Mouse (Mus musculus) lung, embryonic 15.5 days (tissue): ENCODE measurements at regions not wholly inside any gene's neighbourhood (a gene's known extent, or its start where the extent isn't known, plus 50 kb on each side); places are given as distances from the start of the nearest gene placed in this dataset.
A peak's percentile ranks its signal among the peaks of the same experiment; 100 is the strongest.

ENCODE experiments used
- ATAC-seq: fragments of 200-750 bp; cut with Nextera tagmentation; 2 replicates; pipeline ENCODE4 v1.8.0; 2017; ENCODE audit warnings: moderate number of reproducible peaks, borderline replicate concordance; ENCODE audit not compliant: low FRiP score, low TSS enrichment; ENCODE audit errors: extremely low read depth
- H3K27ac ChIP-seq: fragments of 300-500 bp; sonication (generic); 2 replicates; pipeline ENCODE4 v1.5.1; 2015; ENCODE audit warnings: moderate library complexity, mild to moderate bottlenecking, inconsistent platforms
- H3K27me3 ChIP-seq: fragments of 300-500 bp; sonication (generic); 2 replicates; pipeline ENCODE4 v1.6.1; 2015; ENCODE audit warnings: inconsistent platforms
- H3K36me3 ChIP-seq: fragments of 300-500 bp; sonication (generic); 2 replicates; pipeline ENCODE4 v1.6.1; 2015; ENCODE audit warnings: inconsistent platforms
- H3K4me1 ChIP-seq: fragments of 300-500 bp; sonication (generic); 2 replicates; pipeline ENCODE4 v1.6.1; 2015; ENCODE audit warnings: inconsistent platforms
- H3K4me2 ChIP-seq: fragments of 300-500 bp; sonication (generic); 2 replicates; pipeline ENCODE4 v1.6.1; 2015; ENCODE audit warnings: inconsistent platforms, mild to moderate bottlenecking, moderate library complexity
- H3K4me3 ChIP-seq: fragments of 300-500 bp; sonication (generic); 2 replicates; pipeline ENCODE4 v1.5.1; 2015; ENCODE audit warnings: mild to moderate bottlenecking, inconsistent platforms
- H3K9ac ChIP-seq: fragments of 300-500 bp; sonication (generic); 2 replicates; pipeline ENCODE4 v1.6.1; 2015; ENCODE audit warnings: inconsistent platforms
- H3K9me3 ChIP-seq: fragments of 300-500 bp; sonication (generic); 2 replicates; pipeline ENCODE4 v1.6.1; 2016; ENCODE audit warnings: inconsistent platforms
- WGBS: fragments of 180-500 bp; shearing (Covaris S2); methylation state at CpG from one replicate; pipeline ENCODE4 v1.1.7; 2015; 5-methylcytosine and 5-hydroxymethylcytosine counted together

DNA sequence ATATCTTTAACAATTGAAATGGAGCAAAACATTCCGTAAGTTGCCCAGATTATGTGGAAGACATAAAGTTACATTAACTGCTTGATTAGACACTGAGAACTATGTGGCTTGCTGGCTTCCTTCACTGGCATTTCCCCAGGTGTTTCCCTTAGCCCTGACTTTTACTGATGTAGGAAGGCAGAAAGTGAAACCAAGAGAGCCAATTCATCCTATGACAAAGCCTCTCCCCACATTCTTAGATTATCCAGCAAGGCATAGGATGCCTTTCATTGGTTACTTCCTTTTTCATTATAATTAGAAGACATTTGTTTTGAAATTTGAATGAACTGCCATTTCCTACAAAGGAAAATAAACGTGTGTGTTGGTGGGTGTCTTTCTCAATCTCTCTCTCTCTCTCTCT, 72.1 kb downstream of the Cdc42ep3 start:
- no peak overlapping the region for H3K27ac ChIP-seq
- WGBS, result 46% methylated on average over 2 of the region's 2 CpGs

DNA sequence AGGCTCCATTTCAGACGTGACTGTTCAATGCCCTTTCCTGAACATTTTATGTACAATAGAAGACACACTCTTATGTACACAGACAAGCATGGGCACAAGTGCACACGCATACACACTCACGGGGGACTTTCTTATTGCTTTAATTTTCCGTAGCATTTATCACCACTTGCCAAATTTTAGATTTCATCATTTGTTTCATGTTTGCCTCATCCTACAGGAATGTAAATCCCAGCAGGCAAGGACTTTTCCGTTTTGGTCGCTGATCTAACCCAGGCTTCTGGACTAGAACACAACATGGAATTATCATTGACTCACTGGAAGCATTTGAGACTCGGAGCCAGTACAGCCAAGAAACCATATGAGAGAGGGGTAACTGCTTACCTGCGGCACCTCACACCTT, 81.3 kb downstream of the Cdc42ep3 start:
- no peaks in the 10 kb centered on the region for H3K27me3 ChIP-seq
- no peaks in the 10 kb centered on the region for H3K36me3 ChIP-seq
- ATAC-seq, result no peak
- H3K27ac ChIP-seq, result no peak overlapping the region
- H3K4me1 ChIP-seq, result no peaks in the 10 kb centered on the region
- no peak overlapping the region for H3K4me2 ChIP-seq
- H3K9ac ChIP-seq, result no peak overlapping the region
- WGBS, result 72% methylated on average over 8 of the region's 8 CpGs
- no peaks in the 10 kb centered on the region for H3K9me3 ChIP-seq
- no peak overlapping the region for H3K4me3 ChIP-seq

More for the DNA sequence above, 72.1 kb downstream of the Cdc42ep3 start:
- H3K9ac ChIP-seq, result no peak overlapping the region
- H3K4me2 ChIP-seq, result no peak overlapping the region
- ATAC-seq, result no peak
- no peaks in the 10 kb centered on the region for H3K9me3 ChIP-seq
- H3K36me3 ChIP-seq, result no peaks in the 10 kb centered on the region
- no peak overlapping the region for H3K4me3 ChIP-seq
- H3K4me1 ChIP-seq, result 0 out of 2 replicates have a peak, but pooled peaks cover 9% of the 10 kb centered on the region
- no peaks in the 10 kb centered on the region for H3K27me3 ChIP-seq

- WGBS, result 34% methylated on average over 5 of the region's 5 CpGs
Measured at GRCm38 (mm10) chr17:79259691-79260090, 95.2 kb downstream of the Cdc42ep3 start.

GRCm38 (mm10) chr17:79246962-79247902, 107.7 kb downstream of the Cdc42ep3 start:
- 76% methylated on average over 9 of the region's 9 CpGs for WGBS
- no peak overlapping the region for H3K27ac ChIP-seq
- H3K4me2 ChIP-seq, result no peak overlapping the region
- ATAC-seq, result no peak
- H3K9me3 ChIP-seq, result no peaks in the 10 kb centered on the region
- H3K9ac ChIP-seq, result no peak overlapping the region
- H3K4me3 ChIP-seq, result no peak overlapping the region
- H3K36me3 ChIP-seq, result no peaks in the 10 kb centered on the region
- no peaks in the 10 kb centered on the region for H3K4me1 ChIP-seq
- no peaks in the 10 kb centered on the region for H3K27me3 ChIP-seq

More at GRCm38 (mm10) chr17:79259691-79260090, 95.2 kb downstream of the Cdc42ep3 start:
- Histone ChIP-seq H3K4me1 (no peaks in the 10 kb centered on the region), H3K27ac (no peak overlapping the region), H3K9me3 (no peaks in the 10 kb centered on the region), H3K36me3 (no peaks in the 10 kb centered on the region), H3K4me2 (no peak overlapping the region), H3K27me3 (no peaks in the 10 kb centered on the region), H3K9ac (no peak overlapping the region), H3K4me3 (no peak overlapping the region)
- no peak for ATAC-seq

DNA sequence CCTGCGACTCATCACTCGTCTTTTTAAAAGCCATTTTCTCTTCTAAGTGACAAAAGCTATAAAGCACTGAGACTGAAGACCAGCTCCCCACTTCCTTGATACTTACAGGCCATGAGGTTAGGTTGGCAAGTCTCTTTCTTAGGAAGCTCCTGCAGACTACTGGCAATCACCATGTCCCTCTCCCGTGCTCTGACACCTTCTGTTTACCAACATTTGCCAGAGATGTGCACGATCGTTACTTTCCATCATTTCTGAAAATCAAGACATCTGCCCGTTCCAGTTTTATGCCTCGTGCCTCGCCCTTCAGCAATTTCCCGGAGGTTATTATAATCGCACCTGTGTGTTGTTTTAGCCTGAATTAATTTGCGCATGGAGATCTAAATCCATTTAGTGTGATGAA, 110.8 kb downstream of the Cdc42ep3 start:
- 82% methylated on average over 11 of the region's 11 CpGs for WGBS
- ATAC-seq, result no peak
- Histone ChIP-seq H3K4me3 (no peak overlapping the region), H3K9ac (no peak overlapping the region), H3K4me1 (no peaks in the 10 kb centered on the region), H3K9me3 (no peaks in the 10 kb centered on the region), H3K4me2 (no peak overlapping the region), H3K27me3 (no peaks in the 10 kb centered on the region), H3K36me3 (no peaks in the 10 kb centered on the region), H3K27ac (no peak overlapping the region)

GRCm38 (mm10) chr17:79243426-79243825, 111.5 kb downstream of the Cdc42ep3 start:
- H3K36me3 ChIP-seq, result no peaks in the 10 kb centered on the region
- H3K4me3 ChIP-seq, result no peak overlapping the region
- no peaks in the 10 kb centered on the region for H3K27me3 ChIP-seq
- no peak overlapping the region for H3K4me2 ChIP-seq
- ATAC-seq, result no peak
- no peak overlapping the region for H3K9ac ChIP-seq
- H3K27ac ChIP-seq, result no peak overlapping the region
- no peaks in the 10 kb centered on the region for H3K4me1 ChIP-seq
- no peaks in the 10 kb centered on the region for H3K9me3 ChIP-seq
- WGBS, result 78% methylated on average over 2 of the region's 2 CpGs

DNA sequence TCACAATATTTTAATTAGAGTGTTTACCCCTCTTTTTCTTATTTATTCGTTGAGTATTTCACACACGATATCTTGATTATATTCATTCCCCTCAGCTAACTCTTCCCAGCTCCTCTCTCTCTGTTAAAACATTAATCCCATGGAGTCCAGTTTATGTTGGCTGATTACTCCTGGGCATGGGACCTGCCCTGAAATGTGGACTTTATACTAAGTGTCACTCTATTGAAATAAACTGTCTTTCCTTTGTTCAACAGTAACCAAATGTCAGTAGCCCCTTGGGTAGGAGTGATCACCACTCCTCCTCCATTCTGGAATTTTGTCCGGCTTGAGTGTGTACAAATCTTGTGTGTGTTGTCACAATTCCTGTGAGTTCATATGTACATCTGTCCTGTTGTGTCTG, 113.4 kb downstream of the Cdc42ep3 start:
- H3K27me3 ChIP-seq, result no peaks in the 10 kb centered on the region
- no peak overlapping the region for H3K27ac ChIP-seq
- no peaks in the 10 kb centered on the region for H3K9me3 ChIP-seq
- no peaks in the 10 kb centered on the region for H3K36me3 ChIP-seq
- no peak overlapping the region for H3K9ac ChIP-seq
- no peak for ATAC-seq
- WGBS, result 84% methylated on average over 3 of the region's 3 CpGs
- no peak overlapping the region for H3K4me3 ChIP-seq
- H3K4me2 ChIP-seq, result no peak overlapping the region
- no peaks in the 10 kb centered on the region for H3K4me1 ChIP-seq

DNA sequence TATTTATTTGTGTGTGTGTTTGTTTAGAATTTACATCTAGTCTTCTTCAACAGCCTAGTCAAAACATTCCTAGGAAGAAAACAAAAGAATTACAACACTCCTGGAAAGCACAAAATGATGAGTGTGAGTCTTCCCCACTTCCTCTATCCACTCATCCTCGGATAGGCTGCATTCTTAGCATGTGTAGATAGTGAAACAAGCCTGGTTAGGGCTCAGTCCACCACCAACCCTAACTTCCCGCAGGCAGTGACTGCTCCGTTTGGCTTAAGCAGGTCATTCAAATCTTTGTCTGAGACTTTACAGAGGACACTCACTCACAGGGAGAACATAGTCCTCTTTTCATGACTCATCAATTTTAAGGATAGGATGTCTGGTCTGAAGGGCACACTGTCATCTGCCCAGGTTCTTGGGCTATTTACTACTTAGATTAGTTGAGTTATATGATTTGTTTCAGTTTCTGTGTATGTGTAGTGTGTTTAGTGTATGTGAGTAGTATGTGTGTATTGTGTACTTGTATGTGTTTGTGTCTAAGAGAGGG, 118.6 kb downstream of the Cdc42ep3 start:
- WGBS, result 58% methylated on average over 3 of the region's 3 CpGs

GRCm38 (mm10) chr17:79230653-79231489, 124.0 kb downstream of the Cdc42ep3 start:
- no peak for ATAC-seq
- WGBS, result 57% methylated on average over 25 of the region's 25 CpGs

More for the DNA sequence above, 118.6 kb downstream of the Cdc42ep3 start:
- H3K9ac ChIP-seq, result no peak overlapping the region
- H3K27ac ChIP-seq, result no peak overlapping the region
- H3K4me3 ChIP-seq, result no peak overlapping the region
- H3K9me3 ChIP-seq, result no peaks in the 10 kb centered on the region
- H3K4me1 ChIP-seq, result no peaks in the 10 kb centered on the region
- H3K36me3 ChIP-seq, result no peaks in the 10 kb centered on the region
- H3K4me2 ChIP-seq, result no peak overlapping the region
- no peaks in the 10 kb centered on the region for H3K27me3 ChIP-seq
- ATAC-seq, result no peak

DNA sequence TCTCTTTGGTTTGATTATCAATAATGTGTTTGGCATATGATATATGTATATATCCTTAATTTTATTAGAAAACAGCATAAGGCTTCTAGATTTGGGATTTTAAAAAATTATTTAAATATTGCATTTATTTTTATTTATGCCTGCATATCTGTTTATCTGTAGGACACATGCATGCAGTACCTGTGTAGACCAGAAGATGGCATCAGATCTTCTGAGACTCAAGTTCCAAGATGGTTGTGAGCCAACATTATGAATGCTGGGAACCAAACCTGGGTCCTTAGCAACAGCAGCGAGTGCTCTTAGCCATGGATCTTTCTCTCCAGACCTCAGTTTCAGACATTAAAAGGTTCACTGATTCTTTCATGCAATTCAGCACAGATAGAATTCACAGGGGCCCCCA, 148.3 kb downstream of the Cdc42ep3 start:
- Histone ChIP-seq H3K36me3 (no peaks in the 10 kb centered on the region), H3K9ac (no peak overlapping the region), H3K4me2 (no peak overlapping the region), H3K9me3 (no peaks in the 10 kb centered on the region; the same call in 1 of the 2 replicates), H3K4me3 (no peak overlapping the region), H3K27ac (no peak overlapping the region), H3K4me1 (no peaks in the 10 kb centered on the region), H3K27me3 (no peaks in the 10 kb centered on the region)
- ATAC-seq, result no peak
- 91% methylated on average over 1 of the region's 1 CpGs for WGBS

More at GRCm38 (mm10) chr17:79230653-79231489, 124.0 kb downstream of the Cdc42ep3 start:
- Histone ChIP-seq H3K36me3 (no peaks in the 10 kb centered on the region), H3K9ac (no peak overlapping the region), H3K27ac (no peak overlapping the region), H3K9me3 (no peaks in the 10 kb centered on the region), H3K4me3 (no peak overlapping the region), H3K4me1 (peaks cover 9% of the 10 kb centered on the region; the same call in 1 of the 2 replicates), H3K27me3 (no peaks in the 10 kb centered on the region), H3K4me2 (peak overlapping the region; percentile 10; the same call in 1 of the 2 replicates)

DNA sequence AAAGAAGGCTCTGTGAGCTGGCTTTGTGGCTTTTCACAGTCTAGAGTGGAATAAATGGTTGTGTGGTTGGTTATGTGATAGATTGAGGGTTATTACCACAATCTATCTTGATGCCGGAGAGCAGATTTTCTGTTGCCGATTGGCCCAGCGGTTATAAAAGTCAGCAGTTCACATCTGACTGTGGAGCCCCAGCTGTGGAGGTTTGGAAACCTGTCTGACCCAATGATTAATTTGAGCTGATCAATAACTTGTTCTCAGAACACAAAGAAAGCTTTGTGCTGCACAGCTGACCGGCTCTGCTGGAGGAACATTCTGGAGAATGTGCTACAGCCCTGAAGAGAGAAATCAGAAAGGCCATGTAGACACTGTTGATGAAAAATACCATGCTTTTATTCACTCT, 148.8 kb downstream of the Cdc42ep3 start:
- no peak for ATAC-seq
- 82% methylated on average over 4 of the region's 4 CpGs for WGBS
- Histone ChIP-seq H3K4me1 (no peaks in the 10 kb centered on the region), H3K27ac (no peak overlapping the region), H3K4me3 (no peak overlapping the region), H3K4me2 (no peak overlapping the region), H3K36me3 (no peaks in the 10 kb centered on the region), H3K9me3 (no peaks in the 10 kb centered on the region; the same call in 1 of the 2 replicates), H3K9ac (no peak overlapping the region), H3K27me3 (no peaks in the 10 kb centered on the region)
